Mouse (Mus musculus) neural tube, embryonic 12.5 days (tissue): Measurements from ENCODE around the gene Spsb1. TPM values are rescaled to one million over a fixed set of nuclear protein-coding genes. Genes with fewer than 3 reads are reported as not detected.

ENCODE experiments used
- ATAC-seq: fragments of 200-750 bp; cut with Nextera tagmentation; 2 replicates; pipeline ENCODE4 v1.8.0; 2017; ENCODE audit warnings: low read depth, mild to moderate bottlenecking, moderate TSS enrichment, moderate library complexity; ENCODE audit not compliant: low FRiP score
- H3K27ac ChIP-seq: fragments of 300-500 bp; sonication (generic); 2 replicates; pipeline ENCODE4 v1.5.1; 2016
- H3K27me3 ChIP-seq: fragments of 300-500 bp; sonication (generic); replicated peaks from 2 replicates; pipeline ENCODE4 v1.6.1; 2016; ENCODE audit warnings: mild to moderate bottlenecking
- H3K36me3 ChIP-seq: fragments of 300-500 bp; sonication (generic); 2 replicates; pipeline ENCODE4 v1.6.1; 2016; ENCODE audit warnings: mild to moderate bottlenecking
- H3K4me1 ChIP-seq: fragments of 300-500 bp; sonication (generic); 2 replicates; pipeline ENCODE4 v1.6.1; 2016
- H3K4me2 ChIP-seq: fragments of 300-500 bp; sonication (generic); replicated peaks from 2 replicates; pipeline ENCODE4 v1.6.1; 2016; ENCODE audit warnings: mild to moderate bottlenecking
- H3K4me3 ChIP-seq: fragments of 300-500 bp; sonication (generic); 2 replicates; pipeline ENCODE4 v1.5.1; 2016
- H3K9ac ChIP-seq: fragments of 300-500 bp; sonication (generic); 2 replicates; pipeline ENCODE4 v1.6.1; 2016; ENCODE audit warnings: mild to moderate bottlenecking
- H3K9me3 ChIP-seq: fragments of 300-500 bp; sonication (generic); 2 replicates; pipeline ENCODE4 v1.6.1; 2016; ENCODE audit warnings: mild to moderate bottlenecking
- WGBS: fragments of 180-500 bp; shearing (Covaris S2); methylation state at CpG from one replicate; pipeline ENCODE4 v1.1.7; 2016; 5-methylcytosine and 5-hydroxymethylcytosine counted together
- polyA plus RNA-seq: library from polyadenylated mRNA; unstranded; fragments of >200 nt; fragmentation: Nextera tagmentation; extraction: Ambion mirVana; gene quantifications from 2 replicates; pipeline ENCODE4 v1.2.1, GENCODE M21; 2016

Spsb1 gene
- polyA plus RNA-seq, 1 experiment from 2014 or later, result 17.3 TPM

DNA sequence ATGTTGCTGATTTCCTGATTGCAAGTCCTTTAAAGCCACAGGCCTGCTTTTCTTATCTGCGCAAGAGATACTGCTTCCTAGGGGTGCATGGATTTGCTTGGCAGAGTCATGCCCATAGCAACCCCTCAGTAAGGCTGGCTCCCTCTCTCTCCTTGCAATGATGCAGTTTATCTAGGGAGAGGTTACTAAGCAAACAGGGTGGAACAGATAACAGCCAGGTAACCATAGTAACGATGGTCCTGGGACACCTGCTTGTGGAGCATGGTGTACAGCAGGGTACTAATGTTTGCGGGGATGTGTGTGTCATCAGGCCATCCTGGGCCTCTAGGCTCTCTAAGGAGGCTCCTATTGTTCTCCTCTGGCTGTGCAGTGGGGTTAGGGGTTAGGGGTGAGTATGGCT lies 97.2 kb downstream of the Spsb1 start:
- Histone ChIP-seq H3K9ac (no peak overlapping the region), H3K27me3 (no peaks in the 10 kb centered on the region), H3K9me3 (no peaks in the 10 kb centered on the region), H3K4me3 (no peak overlapping the region), H3K4me1 (peaks cover 12% of the 10 kb centered on the region), H3K36me3 (no peaks in the 10 kb centered on the region), H3K4me2 (no peak overlapping the region), H3K27ac (no peak overlapping the region)
- WGBS, result 76% methylated on average over 3 of the region's 3 CpGs
- ATAC-seq, result no peak

- H3K9ac ChIP-seq, result no peak overlapping the region
- H3K36me3 ChIP-seq, result no peaks in the 10 kb centered on the region
- H3K4me2 ChIP-seq, result no peak overlapping the region
- no peaks in the 10 kb centered on the region for H3K9me3 ChIP-seq
- H3K4me1 ChIP-seq, result peaks cover 12% of the 10 kb centered on the region
- no peak overlapping the region for H3K27ac ChIP-seq
- no peak overlapping the region for H3K4me3 ChIP-seq
- no peak for ATAC-seq
- whole genome bisulfite sequencing, result 72% methylated on average over 19 of the region's 19 CpGs
- H3K27me3 ChIP-seq, result no peaks in the 10 kb centered on the region
These were observed 98.7 kb downstream of the Spsb1 start for GRCm38 (mm10) chr4:149855892-149856807.

DNA sequence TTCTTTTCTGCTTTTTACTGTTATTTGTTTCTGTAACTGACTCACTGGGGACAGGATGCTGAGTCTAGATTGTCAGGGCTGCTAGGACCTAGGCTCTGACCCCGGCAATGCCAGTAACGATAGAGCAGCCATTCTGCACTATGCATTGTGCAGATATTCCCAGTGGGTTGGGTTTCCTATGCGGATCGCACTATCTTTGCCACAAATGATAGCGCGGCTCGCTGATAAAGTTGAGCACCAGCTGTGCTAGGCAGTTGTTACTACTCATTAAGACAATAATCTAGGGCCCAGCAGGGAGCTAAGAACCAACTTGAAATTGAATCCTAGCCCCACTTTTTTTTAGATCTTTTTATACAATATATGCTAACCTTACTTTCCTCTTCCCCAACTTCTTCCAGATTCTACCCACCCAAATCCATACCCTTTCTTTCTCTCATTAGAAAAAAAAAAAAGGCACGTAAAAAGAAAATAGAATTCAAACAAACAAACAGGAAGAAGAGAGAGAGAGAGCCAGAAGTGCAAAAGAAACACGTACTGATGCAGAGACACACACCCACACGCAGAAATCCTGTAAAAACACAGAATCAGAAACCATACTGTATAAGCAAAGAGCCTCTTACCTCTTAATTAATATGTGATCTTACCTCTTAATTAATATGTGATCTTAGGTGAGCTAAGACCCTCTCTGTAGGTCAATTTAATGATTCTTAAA lies 99.5 kb downstream of the Spsb1 start:
- H3K4me2 ChIP-seq, result peak overlapping the region; percentile 66
- H3K4me3 ChIP-seq, result no peak overlapping the region
- ATAC-seq, result no peak
- no peaks in the 10 kb centered on the region for H3K9me3 ChIP-seq
- WGBS, result 72% methylated on average over 10 of the region's 10 CpGs
- no peak overlapping the region for H3K9ac ChIP-seq
- H3K27ac ChIP-seq, result no peak overlapping the region
- H3K4me1 ChIP-seq, result peaks cover 12% of the 10 kb centered on the region
- H3K36me3 ChIP-seq, result no peaks in the 10 kb centered on the region
- no peaks in the 10 kb centered on the region for H3K27me3 ChIP-seq

DNA sequence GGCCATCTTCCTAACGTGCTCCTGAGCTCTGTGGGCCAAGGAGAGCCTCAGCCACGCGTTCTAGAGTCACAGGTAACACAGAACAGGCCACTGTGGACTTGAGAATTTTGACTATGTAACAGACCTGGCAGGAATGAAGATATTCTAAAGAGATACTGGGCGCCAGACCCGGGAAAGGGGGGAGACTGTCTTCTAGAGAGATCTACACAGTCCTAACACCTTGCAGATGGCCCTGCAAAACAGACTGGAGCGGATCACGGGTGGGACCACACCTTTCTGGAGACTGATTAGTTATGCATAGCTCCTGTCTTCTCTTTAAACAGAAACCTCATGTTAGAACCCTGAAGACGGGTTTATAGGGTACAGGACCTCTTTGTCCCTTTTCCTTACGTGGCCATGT lies 100.1 kb downstream of the Spsb1 start:
- Histone ChIP-seq H3K4me2 (peak overlapping the region; percentile 66), H3K27me3 (no peaks in the 10 kb centered on the region), H3K9ac (0 out of 2 replicates have a peak overlapping the region, but pooled peaks have one; percentile 35), H3K9me3 (no peaks in the 10 kb centered on the region), H3K27ac (peak overlapping the region; percentile 46; the same call in 1 of the 2 replicates), H3K4me3 (peak overlapping the region; percentile 28), H3K4me1 (peaks cover 12% of the 10 kb centered on the region), H3K36me3 (no peaks in the 10 kb centered on the region)
- ATAC-seq, result peak; percentile 26; the same call in 1 of the 2 replicates
- WGBS, result 63% methylated on average over 9 of the region's 9 CpGs

DNA sequence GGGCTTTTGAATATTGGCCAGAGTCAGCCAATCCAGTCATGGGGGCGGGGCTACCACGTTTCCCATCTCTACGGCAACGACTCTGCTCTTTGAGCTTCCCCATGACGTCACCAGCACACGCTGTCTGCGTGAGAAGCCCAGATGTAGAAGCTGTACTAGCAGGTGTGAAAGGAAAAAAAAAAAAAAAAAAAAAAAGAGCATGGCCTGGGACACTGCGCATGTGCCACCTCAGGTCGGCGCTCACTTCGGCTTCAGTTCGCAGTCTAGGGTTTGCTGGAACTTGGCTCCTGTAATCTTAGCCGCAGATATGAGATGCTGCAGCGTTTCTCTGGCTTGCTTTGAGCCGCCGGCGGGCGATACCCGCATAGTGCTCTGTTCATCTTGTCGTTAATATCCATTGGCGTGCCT lies 100.5 kb downstream of the Spsb1 start:
- Histone ChIP-seq H3K36me3 (no peaks in the 10 kb centered on the region), H3K4me2 (peak overlapping the region; percentile 66), H3K4me1 (peaks cover 12% of the 10 kb centered on the region), H3K4me3 (peak overlapping the region; percentile 28), H3K27me3 (no peaks in the 10 kb centered on the region), H3K9me3 (no peaks in the 10 kb centered on the region), H3K27ac (peak overlapping the region; percentile 46; the same call in 1 of the 2 replicates), H3K9ac (0 out of 2 replicates have a peak overlapping the region, but pooled peaks have one; percentile 35)
- WGBS, result 1% methylated on average over 21 of the region's 21 CpGs
- ATAC-seq, result peak; percentile 90

DNA sequence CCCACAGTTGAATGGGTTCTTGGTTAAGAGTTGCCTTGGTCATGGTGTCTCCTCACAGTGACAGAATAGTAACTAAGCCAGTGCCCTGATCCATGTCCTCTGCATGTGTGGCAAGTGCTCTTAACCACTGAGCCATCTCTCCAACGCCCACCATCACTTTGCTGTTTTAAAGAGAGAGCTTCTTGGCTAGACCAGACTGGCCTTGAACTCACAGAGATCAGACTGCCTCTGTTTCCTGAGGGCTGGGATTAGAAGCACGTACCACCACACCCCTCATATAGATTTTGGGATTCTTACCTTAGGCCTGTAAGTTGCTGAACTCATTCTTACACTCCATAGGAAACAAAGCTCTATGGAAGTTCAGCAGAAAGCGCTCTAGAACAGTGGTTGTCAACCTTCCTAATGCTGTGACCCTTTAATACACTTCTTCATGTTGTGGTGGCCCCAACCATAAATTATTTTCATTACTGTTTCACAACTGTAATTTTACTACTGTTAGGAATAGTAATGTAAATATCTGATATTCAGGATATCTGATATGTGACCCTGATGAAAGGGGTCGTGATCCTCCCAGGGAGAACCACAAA lies 101.1 kb downstream of the Spsb1 start:
- 64% methylated on average over 4 of the region's 4 CpGs for WGBS
- Histone ChIP-seq H3K36me3 (no peaks in the 10 kb centered on the region), H3K4me3 (peak overlapping the region; percentile 28; the same call in 1 of the 2 replicates), H3K4me1 (peaks cover 12% of the 10 kb centered on the region), H3K9me3 (no peaks in the 10 kb centered on the region), H3K27ac (no peak overlapping the region), H3K4me2 (peak overlapping the region; percentile 66), H3K27me3 (no peaks in the 10 kb centered on the region), H3K9ac (no peak overlapping the region)
- ATAC-seq, result no peak

GRCm38 (mm10) chr4:149851554-149851953 lies 103.3 kb downstream of the Spsb1 start:
- no peaks in the 10 kb centered on the region for H3K36me3 ChIP-seq
- no peak overlapping the region for H3K4me2 ChIP-seq
- WGBS, result 88% methylated on average over 8 of the region's 8 CpGs
- H3K9ac ChIP-seq, result no peak overlapping the region
- no peak for ATAC-seq
- H3K27me3 ChIP-seq, result no peaks in the 10 kb centered on the region
- H3K4me3 ChIP-seq, result no peak overlapping the region
- peaks cover 17% of the 10 kb centered on the region for H3K4me1 ChIP-seq
- H3K27ac ChIP-seq, result no peak overlapping the region
- H3K9me3 ChIP-seq, result no peaks in the 10 kb centered on the region

DNA sequence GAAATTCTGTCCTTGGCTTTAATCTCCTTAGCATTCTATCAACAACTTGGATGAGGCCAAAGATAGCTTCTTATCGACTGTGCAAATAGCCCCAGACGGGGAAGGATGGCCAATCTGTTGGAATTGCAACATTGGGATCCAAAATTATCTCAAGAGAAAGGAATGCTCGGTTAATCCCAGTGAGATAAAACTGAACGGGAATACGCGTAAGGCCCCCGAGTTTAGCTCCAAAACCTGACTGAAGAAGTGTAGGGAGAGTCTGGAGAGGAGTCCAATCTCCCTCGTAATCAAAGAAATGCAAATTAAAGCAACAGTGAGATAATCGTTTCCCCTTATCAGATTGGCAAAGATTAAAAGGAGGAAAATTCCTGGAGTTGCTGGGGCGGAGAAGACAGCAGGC lies 104.2 kb downstream of the Spsb1 start:
- no peaks in the 10 kb centered on the region for H3K36me3 ChIP-seq
- H3K4me3 ChIP-seq, result no peak overlapping the region
- no peaks in the 10 kb centered on the region for H3K27me3 ChIP-seq
- H3K4me1 ChIP-seq, result peaks cover 17% of the 10 kb centered on the region
- no peak overlapping the region for H3K4me2 ChIP-seq
- H3K27ac ChIP-seq, result no peak overlapping the region
- WGBS, result 75% methylated on average over 10 of the region's 10 CpGs
- ATAC-seq, result no peak
- no peak overlapping the region for H3K9ac ChIP-seq
- no peaks in the 10 kb centered on the region for H3K9me3 ChIP-seq

- Histone ChIP-seq H3K4me3 (no peak overlapping the region), H3K27ac (no peak overlapping the region), H3K36me3 (no peaks in the 10 kb centered on the region), H3K4me2 (no peak overlapping the region), H3K27me3 (no peaks in the 10 kb centered on the region), H3K4me1 (peaks cover 17% of the 10 kb centered on the region), H3K9ac (no peak overlapping the region), H3K9me3 (no peaks in the 10 kb centered on the region)
- ATAC-seq, result no peak
- 85% methylated on average over 7 of the region's 7 CpGs for WGBS
These were observed 104.8 kb downstream of the Spsb1 start for GRCm38 (mm10) chr4:149850045-149850444.

- H3K36me3 ChIP-seq, result no peaks in the 10 kb centered on the region
- peaks cover 9% of the 10 kb centered on the region; the same call in 1 of the 2 replicates for H3K4me1 ChIP-seq
- no peak overlapping the region for H3K9ac ChIP-seq
- ATAC-seq, result no peak
- H3K9me3 ChIP-seq, result no peaks in the 10 kb centered on the region
- WGBS, result 93% methylated on average over 5 of the region's 5 CpGs
- H3K4me3 ChIP-seq, result no peak overlapping the region
- no peaks in the 10 kb centered on the region for H3K27me3 ChIP-seq
- H3K4me2 ChIP-seq, result no peak overlapping the region
- no peak overlapping the region for H3K27ac ChIP-seq
These were observed 105.8 kb downstream of the Spsb1 start for GRCm38 (mm10) chr4:149849035-149849434.

- H3K27me3 ChIP-seq, result no peaks in the 10 kb centered on the region
- H3K36me3 ChIP-seq, result no peaks in the 10 kb centered on the region
- 86% methylated on average over 22 of the region's 22 CpGs for WGBS
- H3K27ac ChIP-seq, result no peak overlapping the region
- no peak overlapping the region for H3K4me3 ChIP-seq
- ATAC-seq, result no peak
- H3K9ac ChIP-seq, result no peak overlapping the region
- no peaks in the 10 kb centered on the region for H3K9me3 ChIP-seq
- H3K4me2 ChIP-seq, result no peak overlapping the region
- peaks cover 5% of the 10 kb centered on the region; the same call in 1 of the 2 replicates for H3K4me1 ChIP-seq
These were observed 107.8 kb downstream of the Spsb1 start for GRCm38 (mm10) chr4:149846861-149847631.
